Mouse (Mus musculus) thymus, postnatal 0 days (tissue): ENCODE measurements around the gene Pla2g12b. TPM values are rescaled to one million over a fixed set of nuclear protein-coding genes. Genes with fewer than 3 reads are reported as not detected.
A peak's percentile ranks its signal among the peaks of the same experiment; 100 is the strongest.
"Not testable (repeated sequence)": the region's sequence is repeated elsewhere in the genome, so short reads cannot be mapped to it uniquely, and the experiment has no call there.

Source experiments
- DNase-seq: peaks from one replicate; pipeline ENCODE4 v3.0.0-alpha.2; 2015; ENCODE audit warnings: low spot score
- polyA plus RNA-seq: library from polyadenylated mRNA; unstranded; fragments of >200 nt; fragmentation: Nextera tagmentation; extraction: Ambion mirVana; gene quantifications from 2 replicates; pipeline ENCODE4 v1.2.1, GENCODE M21; 2015

The Pla2g12b gene
- polyA plus RNA-seq = not detected in 2 replicates

GRCm38 (mm10) chr10:59402899-59403792 is at the start of gene Pla2g12b:
TSS of gene Pla2g12b (plus strand) at chr10:59403660.
- no peak for DNase-seq

- no peak for DNase-seq
Observed at GRCm38 (mm10) chr10:59354120-59354519, 49.3 kb upstream of the Pla2g12b start.

DNA sequence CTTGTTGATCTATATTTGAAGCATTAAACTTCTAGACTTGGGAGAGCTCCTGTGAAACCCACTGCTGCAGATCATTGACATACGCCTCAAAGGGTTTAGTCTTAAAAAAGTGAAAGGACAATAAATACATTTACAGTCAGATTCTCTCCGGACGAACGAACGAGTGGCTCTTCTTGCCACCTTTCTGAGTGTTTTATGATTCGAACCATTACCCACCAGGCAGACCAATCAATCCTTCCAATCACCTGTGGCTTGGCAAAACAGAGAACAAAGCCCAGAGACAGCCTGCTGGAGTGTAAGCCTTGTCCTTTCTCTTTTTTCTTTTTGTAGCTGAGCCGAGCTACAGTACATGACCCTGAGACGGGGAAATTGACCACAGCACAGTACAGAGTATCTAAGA is 48.4 kb upstream of the Pla2g12b start:
- DNase-seq = no peak

DNA sequence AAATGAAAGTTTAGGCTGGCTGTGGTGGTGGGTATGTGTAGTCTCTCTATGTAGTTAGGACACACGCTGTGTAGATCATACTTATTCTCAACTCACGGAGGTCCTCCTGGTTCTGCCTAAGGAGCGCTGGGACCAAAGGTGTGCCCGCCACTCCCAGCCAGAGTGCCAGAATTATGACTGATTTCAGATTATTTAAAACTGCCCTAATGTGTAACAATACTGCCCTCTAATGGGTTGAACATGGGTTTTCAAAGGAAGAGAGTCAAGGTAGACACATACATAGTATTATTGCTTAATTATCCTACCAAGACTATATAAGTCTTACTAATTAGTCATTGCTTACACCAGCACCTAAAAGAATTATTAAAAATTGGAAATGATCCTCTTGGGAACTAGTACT is 44.7 kb upstream of the Pla2g12b start:
- DNase-seq = no peak

GRCm38 (mm10) chr10:59363208-59363607 is 40.3 kb upstream of the Pla2g12b start:
- DNase-seq = no peak

DNA sequence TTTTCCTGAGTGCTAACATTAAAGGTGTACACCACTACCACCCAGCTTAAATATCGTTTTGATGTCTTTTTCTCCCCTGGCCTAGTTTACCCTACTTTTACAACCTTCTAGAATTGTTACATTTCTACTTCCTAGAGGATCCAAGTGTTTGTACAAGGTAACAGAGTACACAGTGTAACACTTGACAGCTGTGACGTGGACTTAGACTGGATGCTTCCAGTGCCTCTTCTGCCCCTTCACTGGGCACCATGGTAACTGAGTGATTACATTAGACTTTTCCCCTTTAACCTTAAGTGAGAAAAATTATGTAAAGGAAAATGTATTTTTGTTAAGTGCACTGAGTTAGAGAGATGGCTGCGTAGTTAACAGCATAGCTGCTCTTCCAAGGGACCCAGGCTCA is 38.9 kb upstream of the Pla2g12b start:
- no peak for DNase-seq

DNA sequence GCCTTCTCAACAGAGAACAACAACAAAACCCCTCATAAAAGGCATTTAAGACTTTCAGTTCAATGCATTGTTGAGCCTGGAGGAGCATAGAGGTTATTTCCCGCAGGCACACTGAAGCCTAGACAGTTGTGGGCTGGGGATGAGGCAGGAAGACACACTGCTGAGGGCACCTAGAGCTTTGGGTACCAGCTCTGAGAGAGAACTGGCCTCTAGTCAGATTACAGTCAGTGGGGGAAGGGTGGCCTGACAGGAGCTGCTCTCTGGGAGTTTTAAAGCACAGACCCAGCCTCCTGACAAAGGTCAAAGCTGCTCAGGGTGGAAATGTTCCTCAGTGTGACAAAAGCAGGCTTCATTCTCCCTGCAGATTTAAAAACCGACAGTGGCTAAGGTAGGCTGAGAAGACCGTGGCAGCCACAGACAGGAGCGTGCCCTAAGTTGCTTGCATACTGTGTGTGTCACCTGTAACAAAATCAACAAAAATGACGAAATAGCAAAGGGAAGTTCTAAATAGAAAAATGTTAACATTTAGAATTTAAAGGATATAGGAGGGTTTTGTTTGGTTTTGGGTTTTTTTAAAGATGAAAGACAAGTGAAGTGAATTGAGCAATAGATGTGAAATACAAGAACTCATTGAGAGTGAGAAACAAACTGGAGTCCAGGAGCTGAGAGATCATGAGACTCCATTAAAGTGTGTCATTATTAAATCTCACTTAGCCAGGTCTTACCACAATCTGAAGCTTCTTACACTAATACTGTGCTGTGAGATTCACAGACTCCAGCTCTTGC is 37.5 kb upstream of the Pla2g12b start:
- no peak for DNase-seq

DNA sequence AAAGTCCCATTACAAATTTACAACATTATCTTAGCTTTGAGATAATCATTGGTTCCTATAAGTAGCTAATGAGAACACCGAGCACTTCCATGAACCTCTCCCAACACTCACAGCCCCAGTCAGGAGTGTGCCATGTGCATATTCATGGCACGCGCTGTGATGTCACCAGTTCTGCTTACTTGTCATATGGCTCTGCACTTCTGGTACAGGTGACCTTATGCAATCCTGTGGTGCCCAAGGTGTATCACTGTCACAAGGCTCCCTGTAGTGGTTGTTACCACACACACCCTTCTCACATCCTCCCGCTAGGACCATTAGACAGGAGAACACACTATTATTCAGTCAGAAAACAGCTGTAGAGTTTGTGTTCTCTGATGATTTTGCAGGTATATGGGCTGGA is 36.7 kb upstream of the Pla2g12b start:
- DNase-seq = no peak

DNA sequence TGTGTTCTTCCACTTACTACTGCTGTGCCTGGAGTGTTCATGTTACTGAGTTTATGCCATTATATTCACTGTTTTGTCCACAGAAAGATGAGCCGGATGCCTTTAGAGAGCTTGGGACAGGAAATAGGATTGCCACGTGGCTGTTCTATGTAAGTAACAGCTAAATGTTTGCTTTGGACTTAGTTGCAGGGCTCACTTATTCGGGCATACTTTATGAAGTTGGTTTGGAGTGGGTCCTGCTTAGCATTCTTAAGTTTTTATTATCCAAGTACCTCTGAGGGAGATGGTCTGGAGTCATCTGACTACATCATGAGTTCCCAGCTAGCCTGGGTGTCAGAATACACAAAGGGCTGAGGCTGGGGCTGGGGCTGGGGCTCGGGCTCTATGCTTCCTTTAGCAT is 36.3 kb upstream of the Pla2g12b start:
- DNase-seq = no peak

- no peak for DNase-seq
Observed at GRCm38 (mm10) chr10:59368729-59369128, 34.7 kb upstream of the Pla2g12b start.

DNA sequence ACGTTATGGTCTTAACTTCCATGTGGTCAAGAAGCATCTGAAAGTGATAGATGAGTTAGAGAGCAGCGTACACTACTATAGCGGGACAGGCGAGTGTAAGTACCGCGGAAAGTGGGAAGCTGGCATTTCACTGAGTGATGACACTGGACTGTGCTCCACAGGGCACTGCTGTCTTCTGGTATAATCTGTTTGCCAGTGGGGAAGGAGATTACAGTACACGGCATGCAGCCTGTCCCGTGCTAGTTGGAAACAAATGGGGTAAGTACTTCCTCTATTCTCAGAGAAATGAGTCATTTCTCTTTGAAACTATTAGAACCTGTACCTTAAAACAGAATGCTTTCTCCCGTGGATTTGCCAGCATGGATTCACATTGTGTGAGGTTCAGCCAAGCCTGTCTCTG is 34.0 kb upstream of the Pla2g12b start:
- DNase-seq = no peak

GRCm38 (mm10) chr10:59377906-59378305 is 25.6 kb upstream of the Pla2g12b start:
- no peak for DNase-seq

DNA sequence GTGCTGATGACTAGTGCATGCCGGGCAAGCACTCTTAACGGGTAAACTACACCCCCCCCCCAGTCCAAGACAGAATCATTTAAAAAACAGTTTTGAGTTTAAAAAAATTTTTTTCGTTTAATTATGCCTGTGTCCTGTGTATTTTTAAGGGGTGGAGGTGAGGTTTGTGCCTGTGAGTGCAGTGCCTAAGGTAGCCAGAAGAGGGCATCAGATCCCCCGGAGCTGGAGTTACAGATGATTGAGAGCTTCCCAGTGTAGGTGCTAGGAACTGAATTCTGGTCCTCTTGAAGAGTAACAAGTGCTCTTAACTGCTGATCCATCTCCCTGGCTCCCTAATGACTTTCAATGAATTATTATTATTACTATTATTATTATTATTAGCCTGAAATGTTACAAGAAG is 24.7 kb upstream of the Pla2g12b start:
- no peak for DNase-seq

- no peak for DNase-seq
Observed at GRCm38 (mm10) chr10:59379927-59380326, 23.5 kb upstream of the Pla2g12b start.

GRCm38 (mm10) chr10:59380411-59380821 is 23.0 kb upstream of the Pla2g12b start:
- DNase-seq = peak; percentile 9

DNA sequence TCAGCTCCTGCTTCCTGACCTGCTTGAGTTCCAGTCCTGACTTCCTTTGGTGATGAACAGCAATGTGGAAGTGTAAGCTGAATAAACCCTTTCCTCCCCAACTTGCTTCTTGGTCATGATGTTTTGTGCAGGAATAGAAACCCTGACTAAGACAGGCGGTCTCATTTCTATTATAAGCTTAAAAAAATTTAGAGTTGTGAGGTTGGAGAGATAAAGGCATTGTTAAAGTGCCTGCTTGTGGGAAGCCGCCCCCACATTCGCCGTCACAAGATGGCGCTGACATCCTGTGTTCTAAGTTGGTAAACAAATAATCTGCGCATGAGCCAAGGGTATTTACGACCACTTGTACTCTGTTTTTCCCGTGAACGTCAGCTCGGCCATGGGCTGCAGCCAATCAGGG is 21.9 kb upstream of the Pla2g12b start:
- DNase-seq = not testable (repeated sequence)

- no peak for DNase-seq
Observed at GRCm38 (mm10) chr10:59386951-59387350, 16.5 kb upstream of the Pla2g12b start.

- DNase-seq = no peak
Observed at GRCm38 (mm10) chr10:59389652-59390051, 13.8 kb upstream of the Pla2g12b start.

GRCm38 (mm10) chr10:59391907-59392306 is 11.6 kb upstream of the Pla2g12b start:
- peak; percentile 32 for DNase-seq

- not testable (repeated sequence) for DNase-seq
Observed at GRCm38 (mm10) chr10:59395461-59395860, 8.0 kb upstream of the Pla2g12b start, which contains the start of gene Gm10273. TSS of gene Gm10273 (plus strand) at chr10:59395632.

- DNase-seq = no peak
Observed at GRCm38 (mm10) chr10:59403793-59404149, 311 bp downstream of the Pla2g12b start.

GRCm38 (mm10) chr10:59408499-59408898 is 5.0 kb downstream of the Pla2g12b start:
- DNase-seq = no peak
